8 mouse cellular contexts compared by ENCODE assay signal in genomic region chr7:45447325-45447990, GRCm38 (mm10). TPM values are rescaled to one million over a fixed set of nuclear protein-coding genes. Genes with fewer than 3 reads are reported as not detected.
DNase-seq lines count a peak whose midpoint lies in the region; ATAC-seq and TF ChIP-seq lines count a peak whose summit lies in the region.

No protein-coding gene starts in this region.

- no peak overlapping the region for H3K4me3 ChIP-seq in hindbrain, embryonic 10.5 days
- no peak overlapping the region for H3K4me3 ChIP-seq in hindbrain, embryonic 14.5 days (replicated peaks; ENCODE audit: low read length)
- H3K4me3 ChIP-seq in ES-E14 (ENCODE audit: insufficient read depth in 1 of 2, low read depth in 1 of 2, low read length in 2 of 2, poor library complexity in 1 of 2, severe bottlenecking in 1 of 2), result peak overlapping the region; percentile 49 to 53
- H3K4me3 ChIP-seq in embryonic facial prominence, embryonic 14.5 days (ENCODE audit: low read depth, low read length), result no peak overlapping the region
- H3K4me3 ChIP-seq in liver, postnatal 0 days (ENCODE audit: low read depth, low read length), result no peak overlapping the region

- 32% methylated on average over 11 of the region's 11 CpGs for WGBS in hindbrain, embryonic 10.5 days
- WGBS in hindbrain, embryonic 14.5 days, result 42% methylated on average over 11 of the region's 11 CpGs
- WGBS in embryonic facial prominence, embryonic 14.5 days, result 36% methylated on average over 11 of the region's 11 CpGs
- WGBS in liver, postnatal 0 days (ENCODE audit: insufficient replicate concordance), result 31% methylated on average over 11 of the region's 11 CpGs

- TF ChIP-seq EP300 in liver, postnatal 0 days (IDR thresholded peaks at IDR 0.05; ENCODE audit: low read depth), result no peak

- no peak for ATAC-seq in hindbrain, embryonic 14.5 days (ENCODE audit: low FRiP score)
- ATAC-seq in embryonic facial prominence, embryonic 14.5 days (ENCODE audit: low read depth), result 0 out of 2 replicates have a peak, but pooled peaks have one; percentile 14
- peak; percentile 66 for ATAC-seq in liver, postnatal 0 days
- no peak for ATAC-seq in monocyte, adult 5-6 weeks (replicated peaks; ENCODE audit: insufficient number of reproducible peaks, low FRiP score, low TSS enrichment, poor library complexity, severe bottlenecking)

- H3K4me1 ChIP-seq in hindbrain, embryonic 10.5 days (replicated peaks), result 0 out of 2 replicates have a peak, but pooled peaks cover 3% of the 10 kb centered on the region
- H3K4me1 ChIP-seq in hindbrain, embryonic 14.5 days (replicated peaks; ENCODE audit: control insufficient read depth, insufficient read depth, low read length), result no peaks in the 10 kb centered on the region
- peaks cover 1 to 21% of the 10 kb centered on the region in 2 experiments; a peak in 2 of 4 replicates for H3K4me1 ChIP-seq in ES-E14 (ENCODE audit: control insufficient read depth in 2 of 2, insufficient read depth in 2 of 2, low read length in 2 of 2, poor library complexity in 1 of 2)
- no peaks in the 10 kb centered on the region for H3K4me1 ChIP-seq in embryonic facial prominence, embryonic 14.5 days (ENCODE audit: control insufficient read depth, insufficient read depth, low read length)
- no peaks in the 10 kb centered on the region for H3K4me1 ChIP-seq in liver, postnatal 0 days (ENCODE audit: insufficient read depth)

- TF ChIP-seq CTCF in liver, postnatal 0 days (IDR thresholded peaks at IDR 0.05; ENCODE audit: low read depth), result peak; percentile 67

- in situ Hi-C loops in ES-E14 (cut with MboI; ENCODE audit: low sequenced_read_pairs in 2 of 2, unreplicated experiment in 2 of 2), result no loop called here

- H3K9ac ChIP-seq in hindbrain, embryonic 14.5 days, result no peak overlapping the region
- peak overlapping the region; percentile 75 for H3K9ac ChIP-seq in ES-E14 (ENCODE audit: insufficient read depth, low read depth, low read length, poor library complexity, severe bottlenecking)
- peak overlapping the region; percentile 25; the same call in 1 of the 2 replicates for H3K9ac ChIP-seq in embryonic facial prominence, embryonic 14.5 days (ENCODE audit: low read depth, low read length)
- H3K9ac ChIP-seq in liver, postnatal 0 days (replicated peaks), result no peak overlapping the region

- H3K36me3 ChIP-seq in hindbrain, embryonic 10.5 days, result peaks cover 73% of the 10 kb centered on the region
- H3K36me3 ChIP-seq in hindbrain, embryonic 14.5 days (replicated peaks; ENCODE audit: control insufficient read depth, insufficient read depth), result peaks cover 60% of the 10 kb centered on the region
- H3K36me3 ChIP-seq in ES-E14 (ENCODE audit: control insufficient read depth, insufficient read depth, low read length, poor library complexity, severe bottlenecking), result peaks cover 6% of the 10 kb centered on the region; the same call in 1 of the 2 replicates
- peaks cover 60% of the 10 kb centered on the region for H3K36me3 ChIP-seq in embryonic facial prominence, embryonic 14.5 days (ENCODE audit: control insufficient read depth, insufficient read depth, low read length)
- peaks cover 27% of the 10 kb centered on the region for H3K36me3 ChIP-seq in liver, postnatal 0 days (replicated peaks; ENCODE audit: insufficient read depth, low read length)

- H3K27ac ChIP-seq in hindbrain, embryonic 10.5 days, result no peak overlapping the region
- no peak overlapping the region for H3K27ac ChIP-seq in hindbrain, embryonic 14.5 days
- H3K27ac ChIP-seq in ES-E14 (ENCODE audit: insufficient read depth, low read depth, low read length, poor library complexity, severe bottlenecking), result peak overlapping the region; percentile 75
- 0 out of 2 replicates have a peak overlapping the region, but pooled peaks have one; percentile 5 for H3K27ac ChIP-seq in embryonic facial prominence, embryonic 14.5 days (replicated peaks; ENCODE audit: low read depth, low read length)
- no peak overlapping the region for H3K27ac ChIP-seq in liver, postnatal 0 days (ENCODE audit: low read depth)

- H3K27me3 ChIP-seq in hindbrain, embryonic 10.5 days (ENCODE audit: insufficient read depth, poor library complexity, severe bottlenecking), result no peaks in the 10 kb centered on the region
- no peaks in the 10 kb centered on the region for H3K27me3 ChIP-seq in hindbrain, embryonic 14.5 days (ENCODE audit: control insufficient read depth, insufficient read depth, low read length)
- H3K27me3 ChIP-seq in embryonic facial prominence, embryonic 14.5 days (replicated peaks; ENCODE audit: control insufficient read depth, insufficient read depth, low read length), result no peaks in the 10 kb centered on the region
- H3K27me3 ChIP-seq in liver, postnatal 0 days (ENCODE audit: insufficient read depth, low read length), result no peaks in the 10 kb centered on the region

- no peak overlapping the region for H3K4me2 ChIP-seq in hindbrain, embryonic 14.5 days (replicated peaks)
- H3K4me2 ChIP-seq in embryonic facial prominence, embryonic 14.5 days (ENCODE audit: low read depth, low read length), result no peak overlapping the region
- no peak overlapping the region for H3K4me2 ChIP-seq in liver, postnatal 0 days (ENCODE audit: low read depth, low read length)

- DNase-seq in hindbrain, embryonic 10.5 days (ENCODE audit: low spot score), result peak; percentile 32
- DNase-seq in hindbrain, embryonic 14.5 days (ENCODE audit: low spot score), result no peak
- no peak for DNase-seq in ES-E14 (ENCODE audit: low read depth, low spot score)
- peak; percentile 60 for DNase-seq in embryonic facial prominence, embryonic 14.5 days (ENCODE audit: low spot score)
- peak; percentile 61 for DNase-seq in liver, postnatal 0 days
- no peak for DNase-seq in layer of hippocampus, adult 9-10 months (ENCODE audit: low spot score)
- no peak for DNase-seq in testis, postnatal 10 days (ENCODE audit: low spot score)

- H3K9me3 ChIP-seq in hindbrain, embryonic 10.5 days, result no peaks in the 10 kb centered on the region
- no peaks in the 10 kb centered on the region for H3K9me3 ChIP-seq in hindbrain, embryonic 14.5 days (ENCODE audit: control insufficient read depth, low read length)
- H3K9me3 ChIP-seq in ES-E14 (ENCODE audit: control insufficient read depth, insufficient read depth, low read depth, low read length), result no peaks in the 10 kb centered on the region
- no peaks in the 10 kb centered on the region for H3K9me3 ChIP-seq in embryonic facial prominence, embryonic 14.5 days (ENCODE audit: control insufficient read depth, low read length)
- no peaks in the 10 kb centered on the region for H3K9me3 ChIP-seq in liver, postnatal 0 days (ENCODE audit: low read length)

TF ChIP-seq in ES-E14, 5 proteins besides CTCF, POLR2A, EP300 and RAD21:
- TF ChIP-seq ZNF384 (IDR thresholded peaks at IDR 0.05; ENCODE audit: low read depth, low read length) (peak; percentile 57; the same call in 1 of the 2 replicates), HCFC1 (IDR thresholded peaks at IDR 0.05; ENCODE audit: borderline replicate concordance, insufficient read depth, low read length) (peak; percentile 82), MAFK (IDR thresholded peaks at IDR 0.05; ENCODE audit: insufficient read depth, low read depth, low read length) (no peak), CHD2 (IDR thresholded peaks at IDR 0.05; ENCODE audit: low read depth, low read length) (no peak), ZC3H11A (IDR thresholded peaks at IDR 0.05; ENCODE audit: borderline replicate concordance, low read depth, low read length) (no peak)

RNA-seq across cellular contexts. Expression of gene Ruvbl2, which starts 9.6 kb away (rescaled TPM):
- 192 and 212 TPM in 2 replicates for polyA plus RNA-seq in hindbrain, embryonic 10.5 days (2016; fragmentation: Nextera tagmentation; extraction: Ambion mirVana)
- 83.9 and 93.5 TPM in 2 replicates for polyA plus RNA-seq in hindbrain, embryonic 14.5 days (2014; fragmentation: Nextera tagmentation; extraction: Ambion mirVana)
- total RNA-seq in ES-E14 (2012; rRNA removed), result 228 and 281 TPM in 2 replicates
- 123 and 127 TPM in 2 replicates for polyA plus RNA-seq in embryonic facial prominence, embryonic 14.5 days (2014; fragmentation: Nextera tagmentation; extraction: Ambion mirVana)
- 30.1 and 36.5 TPM in 2 replicates for polyA plus RNA-seq in liver, postnatal 0 days (2015; fragmentation: Nextera tagmentation; extraction: Ambion mirVana)
- 18.0 to 33.4 TPM (median 23.3 TPM) in 3 replicates for total RNA-seq in monocyte, adult 5-6 weeks (2017)

RNA-seq across cellular contexts. Expression of gene Ftl1, which starts 12.2 kb away (rescaled TPM):
- polyA plus RNA-seq in hindbrain, embryonic 10.5 days (2016; fragmentation: Nextera tagmentation; extraction: Ambion mirVana), result 5,819 and 7,209 TPM in 2 replicates
- 4,936 and 5,483 TPM in 2 replicates for polyA plus RNA-seq in hindbrain, embryonic 14.5 days (2014; fragmentation: Nextera tagmentation; extraction: Ambion mirVana)
- total RNA-seq in ES-E14 (2012; rRNA removed), result 398 and 408 TPM in 2 replicates
- polyA plus RNA-seq in embryonic facial prominence, embryonic 14.5 days (2014; fragmentation: Nextera tagmentation; extraction: Ambion mirVana), result 4,260 and 4,697 TPM in 2 replicates
- 5,147 and 5,518 TPM in 2 replicates for polyA plus RNA-seq in liver, postnatal 0 days (2015; fragmentation: Nextera tagmentation; extraction: Ambion mirVana)
- total RNA-seq in monocyte, adult 5-6 weeks (2017), result 1,006 to 1,190 TPM (median 1,165 TPM) in 3 replicates

RNA-seq across cellular contexts. Expression of gene Gys1, which starts 12.8 kb away (rescaled TPM):
- 43.2 and 45.7 TPM in 2 replicates for polyA plus RNA-seq in hindbrain, embryonic 10.5 days (2016; fragmentation: Nextera tagmentation; extraction: Ambion mirVana)
- polyA plus RNA-seq in hindbrain, embryonic 14.5 days (2014; fragmentation: Nextera tagmentation; extraction: Ambion mirVana), result 17.8 and 21.6 TPM in 2 replicates
- total RNA-seq in ES-E14 (2012; rRNA removed), result 26.1 and 26.8 TPM in 2 replicates
- 39.3 TPM in 2 replicates for polyA plus RNA-seq in embryonic facial prominence, embryonic 14.5 days (2014; fragmentation: Nextera tagmentation; extraction: Ambion mirVana)
- 3.3 TPM in 2 replicates for polyA plus RNA-seq in liver, postnatal 0 days (2015; fragmentation: Nextera tagmentation; extraction: Ambion mirVana)
- total RNA-seq in monocyte, adult 5-6 weeks (2017), result 3.6 to 4.9 TPM (median 3.9 TPM) in 3 replicates

RNA-seq across cellular contexts. Expression of gene Bax, which starts 19.2 kb away (rescaled TPM):
- polyA plus RNA-seq in hindbrain, embryonic 10.5 days (2016; fragmentation: Nextera tagmentation; extraction: Ambion mirVana), result 264 and 295 TPM in 2 replicates
- 182 and 190 TPM in 2 replicates for polyA plus RNA-seq in hindbrain, embryonic 14.5 days (2014; fragmentation: Nextera tagmentation; extraction: Ambion mirVana)
- total RNA-seq in ES-E14 (2012; rRNA removed), result 388 and 591 TPM in 2 replicates
- 120 and 132 TPM in 2 replicates for polyA plus RNA-seq in embryonic facial prominence, embryonic 14.5 days (2014; fragmentation: Nextera tagmentation; extraction: Ambion mirVana)
- polyA plus RNA-seq in liver, postnatal 0 days (2015; fragmentation: Nextera tagmentation; extraction: Ambion mirVana), result 59.6 and 60.8 TPM in 2 replicates
- total RNA-seq in monocyte, adult 5-6 weeks (2017), result 36.4 to 55.8 TPM (median 38.5 TPM) in 3 replicates

RNA-seq across cellular contexts. Expression of gene Lhb, which starts 26.8 kb away (rescaled TPM):
- polyA plus RNA-seq in hindbrain, embryonic 10.5 days (2016; fragmentation: Nextera tagmentation; extraction: Ambion mirVana), result 0.60 and 1.5 TPM in 2 replicates
- polyA plus RNA-seq in hindbrain, embryonic 14.5 days (2014; fragmentation: Nextera tagmentation; extraction: Ambion mirVana), result 1.2 and 2.0 TPM in 2 replicates
- total RNA-seq in ES-E14 (2012; rRNA removed), result 0.37 TPM in 1 of 2 replicates, not detected in the other
- polyA plus RNA-seq in embryonic facial prominence, embryonic 14.5 days (2014; fragmentation: Nextera tagmentation; extraction: Ambion mirVana), result 1.4 TPM in 1 of 2 replicates, not detected in the other
- not detected in 2 replicates for polyA plus RNA-seq in liver, postnatal 0 days (2015; fragmentation: Nextera tagmentation; extraction: Ambion mirVana)
- not detected in 3 replicates for total RNA-seq in monocyte, adult 5-6 weeks (2017)

Comparison
In these comparisons a context has a peak if more than half of its experiments do, and no peak if none do; other contexts are left out.
1. DNase-seq: peak in hindbrain, embryonic 10.5 days (single experiment), embryonic facial prominence, embryonic 14.5 days (single experiment) and liver, postnatal 0 days (single experiment); none in hindbrain, embryonic 14.5 days (single experiment), ES-E14 (single experiment), layer of hippocampus, adult 9-10 months (single experiment) and testis, postnatal 10 days (single experiment).
2. H3K27ac ChIP-seq: peak in ES-E14 (single experiment) and embryonic facial prominence, embryonic 14.5 days (single experiment); none in hindbrain, embryonic 10.5 days (single experiment), hindbrain, embryonic 14.5 days (single experiment) and liver, postnatal 0 days (single experiment).
3. H3K4me3 ChIP-seq: peak in ES-E14 (2 of 2); none in hindbrain, embryonic 10.5 days (single experiment), hindbrain, embryonic 14.5 days (single experiment), embryonic facial prominence, embryonic 14.5 days (single experiment) and liver, postnatal 0 days (single experiment).
4. ATAC-seq: peak in embryonic facial prominence, embryonic 14.5 days (single experiment) and liver, postnatal 0 days (single experiment); none in hindbrain, embryonic 14.5 days (single experiment) and monocyte, adult 5-6 weeks (single experiment).
5. H3K9ac ChIP-seq: peak in ES-E14 (single experiment) and embryonic facial prominence, embryonic 14.5 days (single experiment); none in hindbrain, embryonic 14.5 days (single experiment) and liver, postnatal 0 days (single experiment).